Mouse (Mus musculus) frontal cortex, postnatal 14 days (tissue): Measurements from ENCODE around the gene Cdh19.

Experiments used
- DNase-seq, 2 experiments: peaks; one replicate each; pipeline ENCODE4 v3.0.0; 2022; ENCODE audit warnings: low spot score in 2 of 2

Gene Cdh19

DNA sequence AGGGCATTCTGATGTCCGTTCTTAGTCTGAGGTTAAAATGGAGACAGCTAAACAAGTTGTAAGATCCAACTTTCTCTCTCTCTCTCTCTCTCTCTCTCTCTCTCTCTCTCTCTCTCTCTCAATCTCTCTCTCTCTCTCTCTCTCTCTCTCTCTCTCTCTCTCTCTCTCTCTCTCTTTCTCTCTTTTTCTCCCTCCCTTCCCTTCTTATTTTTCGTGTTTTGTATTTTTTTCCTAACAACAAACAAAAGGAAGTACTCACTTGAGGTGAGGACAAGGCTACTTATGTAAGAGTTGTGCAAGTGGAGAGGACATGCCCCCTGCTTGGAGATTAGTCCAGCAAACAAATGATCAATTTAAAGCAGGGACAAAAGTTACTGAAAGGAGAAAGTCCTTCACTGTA lies at the start of gene Cdh19:
Gene Cdh19, minus strand, starts transcription at position 101 of the 400 bp plus-strand sequence.
- no peak for DNase-seq

DNA sequence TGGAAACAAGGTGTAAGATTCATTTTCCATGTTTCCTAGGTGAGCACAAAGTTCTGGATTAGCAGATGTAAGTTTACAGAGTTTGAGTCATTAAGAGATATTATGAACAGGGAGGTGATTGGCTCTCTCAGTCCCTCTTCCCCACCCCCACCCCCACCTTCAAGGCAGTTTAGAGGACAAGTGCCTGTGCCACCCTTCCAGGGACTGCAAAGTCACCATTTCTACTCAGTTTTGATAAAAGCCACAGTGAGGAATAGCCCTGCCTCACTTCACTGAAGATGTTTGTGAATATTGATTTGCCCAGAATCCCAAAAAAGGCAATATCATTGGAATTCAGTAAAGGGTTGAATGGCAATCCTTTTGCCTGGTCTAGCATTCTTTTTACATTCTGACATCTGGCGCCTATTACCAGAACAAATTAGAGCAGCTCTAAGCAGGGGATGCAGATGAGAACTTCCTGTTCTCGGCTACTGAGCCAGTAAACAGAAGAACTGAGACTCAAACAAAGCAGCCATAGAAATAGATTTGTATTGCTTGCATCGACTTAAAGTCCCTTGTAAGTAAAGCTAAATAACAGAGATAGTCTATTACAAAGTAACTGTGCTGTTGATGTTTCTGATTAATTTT lies 43.2 kb upstream of the Cdh19 start:
- no peak for DNase-seq

DNA sequence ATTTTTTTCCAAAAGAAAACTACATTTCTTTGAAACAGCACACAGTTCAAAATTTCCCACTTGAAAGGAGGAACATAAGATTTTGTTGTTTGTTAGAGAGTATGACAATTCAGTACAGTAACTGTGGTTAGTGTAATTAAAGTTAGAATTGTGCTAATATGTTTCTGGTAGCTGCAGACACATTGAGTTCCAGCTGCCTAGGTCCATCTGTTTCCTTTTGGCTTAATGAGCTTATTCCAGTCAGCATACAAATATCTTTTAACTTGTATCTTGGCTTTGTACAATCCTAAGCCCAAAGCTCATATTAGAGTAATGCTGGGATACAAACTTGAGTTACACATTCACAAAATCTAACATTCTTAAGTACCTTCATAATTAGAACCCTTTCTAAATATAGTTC lies 40.3 kb upstream of the Cdh19 start:
- DNase-seq = no peak

DNA sequence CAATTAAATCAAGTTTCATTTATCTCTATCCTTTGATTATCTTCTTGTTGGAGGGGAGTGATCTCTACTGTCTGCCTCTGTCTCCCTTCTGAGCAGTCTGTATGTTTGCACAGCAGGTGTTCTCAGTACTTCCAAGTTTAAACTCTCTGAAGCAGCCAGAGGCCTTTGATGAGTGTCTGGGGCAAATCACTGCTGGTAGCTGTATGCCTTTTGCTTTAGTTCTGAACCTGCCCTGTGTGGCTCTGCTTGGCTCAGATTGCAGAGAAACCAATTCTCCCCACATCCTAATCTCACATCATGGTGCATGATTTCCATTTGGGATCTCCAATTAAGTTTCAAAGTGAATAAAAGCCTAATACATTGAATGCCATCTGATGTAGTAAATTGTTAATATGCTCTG lies 12.4 kb upstream of the Cdh19 start:
- DNase-seq = no peak

DNA sequence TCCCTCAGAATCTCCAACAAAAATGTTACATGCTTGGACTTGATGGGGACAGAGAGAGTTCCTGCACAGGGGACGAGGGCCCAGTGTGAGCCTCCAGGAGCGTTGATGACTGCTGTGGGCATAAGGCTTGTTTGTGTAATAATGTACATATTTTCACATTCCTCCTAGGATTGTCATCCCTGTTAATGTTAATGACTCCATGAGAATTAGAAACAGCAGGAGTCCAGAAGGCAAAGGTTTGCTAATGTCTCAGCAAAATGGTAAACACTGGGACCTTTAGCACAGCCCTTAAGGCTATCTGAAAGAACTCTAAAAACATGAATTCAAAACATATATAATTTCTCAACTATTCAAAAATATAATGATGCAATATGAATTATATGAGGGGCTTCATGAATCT lies 8.2 kb downstream of the Cdh19 start:
- DNase-seq = no peak

DNA sequence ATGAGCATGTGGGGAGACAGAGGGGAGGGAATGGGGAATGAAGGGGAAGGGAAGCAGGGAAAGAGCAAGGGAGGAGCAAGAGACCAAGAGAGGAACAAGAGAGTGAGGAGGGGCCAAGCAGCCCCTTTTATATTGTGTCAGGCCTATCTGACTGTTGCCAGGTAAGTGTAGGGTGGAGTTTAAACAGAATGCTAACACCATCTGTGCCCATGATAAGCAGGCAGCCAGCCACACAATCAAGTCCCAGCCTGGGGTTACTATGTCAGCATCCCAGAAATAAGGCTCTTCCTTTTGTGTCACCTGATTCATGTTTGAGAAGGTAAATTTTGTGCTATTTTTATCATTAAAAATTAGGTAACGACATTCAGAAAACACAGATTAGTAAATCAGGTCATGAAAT lies 67.6 kb downstream of the Cdh19 start:
- no peak for DNase-seq

DNA sequence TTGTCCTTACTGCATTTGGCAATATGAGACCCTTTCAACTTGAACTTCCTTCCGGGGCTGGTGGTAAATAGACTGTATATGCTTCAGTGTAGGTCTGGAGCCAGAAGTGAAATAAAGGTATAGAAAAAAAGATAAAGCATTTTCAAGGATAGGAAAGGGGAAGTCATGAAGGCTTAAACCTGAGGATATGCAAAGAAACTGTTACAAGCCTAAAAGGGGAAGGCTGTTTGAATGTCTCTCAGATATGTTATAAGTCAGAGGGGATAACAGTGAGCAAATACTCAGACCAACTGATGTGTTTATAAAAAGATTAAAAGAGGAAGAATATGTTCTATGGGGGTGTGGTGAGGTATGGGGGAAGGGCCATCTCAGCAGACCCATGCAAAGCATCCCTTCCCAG lies 68.2 kb downstream of the Cdh19 start:
- DNase-seq = no peak

DNA sequence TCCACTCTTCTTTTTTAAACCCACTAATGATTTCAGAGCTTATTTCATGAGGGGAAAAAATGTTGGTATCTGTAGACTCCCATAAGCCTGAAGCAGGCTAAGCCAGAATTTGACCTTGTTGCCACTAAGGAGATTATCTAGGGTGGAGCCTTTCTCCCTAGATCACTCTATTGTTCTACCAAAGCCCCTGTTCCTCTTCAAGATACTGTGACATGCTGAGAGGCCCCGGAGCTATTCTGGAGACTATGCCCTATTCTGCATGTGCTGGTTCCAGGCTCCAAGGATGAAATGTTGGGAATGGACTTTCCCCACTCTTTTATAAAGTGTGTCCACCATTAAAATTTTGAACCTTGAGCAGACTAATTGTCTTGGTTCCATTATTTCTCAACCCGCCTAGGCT lies 73.1 kb downstream of the Cdh19 start:
- DNase-seq = no peak
